Mouse (Mus musculus) gastrocnemius, postnatal 4 days (tissue): ENCODE results near the gene Zfp777. TPM values are rescaled to one million over a fixed set of nuclear protein-coding genes. Genes with fewer than 3 reads are reported as not detected.

ENCODE experiments used
- DNase-seq, 2 experiments: peaks; one replicate each; pipeline ENCODE4 v3.0.0; 2021 to 2022; ENCODE audit warnings: low spot score in 2 of 2, mixed read lengths in 2 of 2
- microRNA-seq: library from miRNA; unstranded; fragments of <30 nt; microRNA quantifications from one replicate; pipeline ENCODE4 v1.2.0, GENCODE M21; 2021
- total RNA-seq, 2 experiments: library from RNA; stranded (reverse); gene quantifications; 2 replicates each; pipeline ENCODE4 v1.2.3; 2021

Gene Zfp777
- total RNA-seq, 2 experiments from 2014 or later = 25.8 to 26.4 TPM

DNA sequence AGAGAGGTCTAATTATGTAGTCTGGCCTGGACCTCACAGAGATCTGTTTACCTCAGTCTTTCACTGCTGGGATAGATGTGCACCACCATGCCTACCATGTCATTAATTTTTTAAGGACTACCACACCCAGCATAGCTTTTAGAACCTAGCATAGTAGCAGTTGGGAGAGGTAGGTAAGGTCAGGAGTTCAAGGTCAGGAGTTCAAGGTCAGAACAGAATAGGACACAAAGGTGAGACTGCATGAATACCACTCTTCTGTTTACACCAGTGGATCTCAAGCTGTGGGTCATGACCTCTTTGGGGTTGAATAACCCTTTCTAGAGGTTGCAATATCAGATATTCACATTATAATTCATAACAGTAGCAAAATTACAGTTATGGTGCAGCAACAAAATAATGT, 16.1 kb downstream of the Zfp777 start:
- no peak for DNase-seq

DNA sequence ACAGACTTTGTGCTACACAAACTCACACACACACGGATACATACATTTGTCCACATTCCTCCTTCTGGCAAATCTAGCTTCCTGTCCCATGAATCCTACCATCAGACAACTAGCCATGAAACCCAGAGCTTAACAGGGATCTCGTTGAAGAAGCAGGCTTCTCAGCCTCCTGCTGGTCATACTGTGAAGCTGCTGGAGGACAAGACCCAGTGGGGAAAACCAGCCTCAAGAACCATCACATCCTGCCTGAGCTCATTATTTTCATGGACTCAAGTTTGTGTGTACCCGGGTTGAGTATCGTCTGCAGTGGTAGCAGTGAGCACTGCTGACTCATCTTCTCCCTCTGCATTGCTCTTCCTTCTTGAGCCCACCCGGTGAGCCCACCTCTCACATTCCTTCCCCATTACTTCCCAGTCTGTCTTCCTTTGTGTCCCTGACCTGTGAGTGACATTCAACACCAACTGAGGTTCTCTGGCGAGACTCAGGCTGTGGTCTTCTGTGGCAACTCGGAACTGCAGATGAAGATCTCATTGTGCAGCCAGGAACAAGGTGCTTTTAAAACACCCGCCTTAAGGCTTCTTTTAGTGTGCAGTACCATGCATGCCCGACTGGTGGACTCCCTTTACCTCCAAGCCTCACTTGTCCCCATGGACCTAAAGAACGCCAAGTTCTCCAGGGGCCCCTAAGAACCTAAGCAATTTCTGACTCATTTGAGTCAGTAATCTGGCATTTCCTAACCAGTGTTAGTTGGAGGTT, 22.6 kb downstream of the Zfp777 start:
- DNase-seq = no peak

DNA sequence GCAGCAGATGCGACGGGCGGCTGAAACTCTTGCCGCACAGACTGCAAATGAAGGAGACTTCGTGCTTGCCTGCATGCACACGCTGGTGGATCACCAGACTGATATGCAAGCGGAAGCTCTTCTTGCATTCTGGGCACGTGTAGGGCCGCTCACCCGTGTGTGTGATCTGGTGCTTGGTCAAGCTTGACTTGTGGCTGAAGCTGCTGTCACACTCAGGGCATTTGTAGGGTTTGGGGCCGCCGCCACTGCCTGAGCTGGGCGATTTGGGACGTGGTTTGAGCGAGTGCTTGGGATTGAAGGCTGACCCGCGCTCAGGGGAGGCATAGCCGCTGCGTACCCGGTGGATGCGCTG, 23.7 kb downstream of the Zfp777 start:
- DNase-seq = no peak

DNA sequence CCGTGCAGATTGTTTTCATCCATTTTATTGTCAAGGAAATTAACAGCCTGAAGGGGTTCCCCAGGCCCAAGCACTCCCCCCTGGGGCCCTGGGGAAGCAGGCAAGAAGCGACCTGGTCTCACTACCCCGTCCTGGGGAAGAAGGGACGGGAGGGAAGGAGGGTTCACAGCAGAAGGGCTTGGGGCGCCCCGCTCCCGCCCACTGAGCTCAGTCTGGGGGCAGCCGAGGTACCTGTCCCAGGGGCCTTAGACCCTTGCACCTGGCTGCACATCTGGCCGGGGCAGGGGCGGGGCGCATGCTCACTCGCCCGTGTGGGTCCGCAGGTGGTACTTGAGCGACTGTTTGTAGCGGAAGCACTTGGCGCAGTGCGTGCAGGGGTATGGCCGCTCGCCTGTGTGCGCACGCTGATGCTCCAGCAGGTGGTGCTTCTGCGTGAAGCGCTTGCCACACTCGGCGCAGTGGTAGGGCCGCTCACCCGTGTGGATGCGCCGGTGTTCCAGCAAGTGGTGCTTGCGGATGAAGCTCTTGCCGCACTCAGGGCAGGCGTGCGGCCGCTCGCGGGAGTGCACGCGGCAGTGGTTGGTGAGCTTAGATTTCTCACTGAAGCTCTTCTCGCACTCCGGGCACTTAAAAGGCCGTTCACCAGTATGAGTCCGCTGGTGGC, 24.2 kb downstream of the Zfp777 start:
- DNase-seq = no peak

DNA sequence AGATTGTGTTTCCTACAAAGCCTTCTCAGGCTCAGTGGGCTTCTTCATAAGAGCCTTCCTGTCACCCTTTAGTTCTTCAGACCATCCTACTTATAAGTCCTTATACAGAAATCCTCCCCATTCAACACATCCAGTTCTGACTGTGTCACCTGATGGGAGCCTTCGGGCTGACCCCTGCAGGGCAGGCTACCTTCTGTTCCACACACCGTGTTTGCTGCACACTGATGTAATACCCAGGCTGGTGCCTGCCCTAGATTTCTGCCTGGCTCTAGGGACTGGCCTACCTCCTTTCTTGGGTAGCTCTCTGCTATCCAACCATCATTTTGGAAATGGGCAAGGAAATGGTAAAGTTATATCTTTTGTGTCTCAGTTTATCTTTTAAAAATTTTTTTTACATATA, 26.0 kb downstream of the Zfp777 start:
- DNase-seq = no peak

DNA sequence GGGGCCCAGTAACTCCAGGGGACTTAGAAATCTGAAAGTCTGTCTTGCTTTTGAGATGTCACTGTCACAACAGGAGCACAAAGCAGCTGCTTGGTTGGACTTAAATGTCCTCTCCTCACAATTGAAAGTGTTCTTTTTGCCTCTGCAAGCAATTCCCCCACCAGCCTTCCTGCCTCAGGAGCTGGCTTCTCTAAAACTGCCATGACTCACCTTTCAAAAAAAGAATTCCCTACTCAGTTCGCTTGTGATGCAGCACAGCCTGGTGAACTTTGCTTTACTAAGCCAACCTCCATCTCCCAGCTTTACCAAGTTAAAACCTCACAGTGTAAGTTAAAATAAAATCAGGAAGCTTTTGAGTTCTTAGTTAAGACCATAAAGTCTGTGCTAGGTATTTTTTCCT, 27.0 kb downstream of the Zfp777 start:
- no peak for DNase-seq

DNA sequence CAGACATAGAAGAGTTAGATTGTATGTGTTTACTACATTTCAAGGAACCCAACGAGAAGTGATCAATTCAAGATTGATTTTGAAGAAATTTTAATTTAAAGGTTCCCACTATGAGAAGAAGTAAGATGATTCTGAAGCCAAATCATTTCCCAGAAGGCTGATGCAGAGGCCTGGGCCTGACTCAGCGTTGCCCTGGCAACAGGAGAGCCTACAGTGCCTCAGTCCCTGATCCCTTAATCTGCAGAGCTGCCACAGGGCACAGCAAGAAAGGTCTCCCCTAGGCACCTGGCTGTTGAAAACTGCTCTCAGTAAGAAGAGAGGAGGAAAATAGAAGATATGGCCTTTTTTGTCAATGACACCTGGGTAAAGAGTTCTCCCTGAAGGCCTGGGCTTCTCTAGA, 28.7 kb downstream of the Zfp777 start:
- DNase-seq = no peak

DNA sequence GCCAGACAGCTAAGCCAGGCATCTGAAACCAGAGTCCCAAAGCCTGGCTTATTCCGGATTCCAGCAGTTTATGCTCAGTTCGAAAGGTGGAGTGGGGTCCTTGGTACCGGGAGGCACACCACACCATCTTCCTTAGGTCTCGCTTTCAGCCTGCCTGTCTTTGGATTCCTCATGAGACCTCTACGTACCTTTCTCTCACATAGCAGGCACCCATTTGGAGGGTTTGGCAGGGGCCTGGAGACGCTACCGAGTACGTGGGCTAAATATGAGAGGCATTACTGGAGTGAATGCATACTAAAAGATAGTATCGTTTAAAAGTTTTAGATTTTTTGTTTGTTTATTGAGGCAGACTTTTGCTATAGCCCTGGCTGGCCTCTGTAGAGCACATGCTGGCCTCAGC, 31.9 kb downstream of the Zfp777 start:
- DNase-seq = no peak

DNA sequence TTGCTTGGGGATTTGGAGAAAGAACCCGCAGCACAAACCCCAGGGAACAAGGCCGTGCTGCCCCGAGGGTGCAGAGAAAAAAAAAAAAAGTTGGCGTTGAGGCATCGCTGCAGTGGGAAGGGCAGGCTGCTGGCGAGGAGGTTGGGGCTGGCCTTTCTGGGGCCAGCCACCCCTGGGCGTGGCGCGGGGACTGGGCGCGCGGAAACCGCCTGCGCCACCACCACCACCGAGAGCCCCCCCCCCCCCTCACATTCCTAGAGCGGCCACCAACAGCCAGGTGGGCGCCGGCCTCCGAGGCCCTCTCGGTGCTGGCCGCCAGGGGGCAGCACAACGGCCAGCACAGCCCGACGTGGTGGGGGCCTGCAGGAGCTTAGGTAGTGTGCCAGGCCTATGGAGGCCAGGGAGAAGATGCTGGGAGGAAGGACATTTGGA, 32.6 kb downstream of the Zfp777 start:
- peak; percentile 61 to 68 for DNase-seq

DNA sequence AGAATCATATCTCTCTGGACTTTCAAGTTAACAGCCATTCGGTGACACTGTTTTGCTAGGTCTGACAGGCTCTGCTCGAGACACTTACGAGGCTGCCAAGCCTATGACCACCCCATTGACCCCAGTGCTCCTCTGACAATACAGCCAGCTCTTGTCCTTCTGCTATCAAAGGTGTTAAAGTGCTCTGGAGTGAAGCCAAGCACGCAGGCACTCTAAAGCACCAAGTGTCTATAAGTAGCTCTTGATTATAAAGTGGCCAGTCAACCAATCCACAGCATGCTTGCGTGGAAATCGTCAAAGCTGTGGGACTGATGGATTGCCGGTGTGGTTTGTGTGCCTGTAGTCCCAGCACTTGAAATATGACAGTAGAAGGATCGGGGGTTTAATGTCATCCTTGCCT, 38.0 kb downstream of the Zfp777 start:
- no peak for DNase-seq

DNA sequence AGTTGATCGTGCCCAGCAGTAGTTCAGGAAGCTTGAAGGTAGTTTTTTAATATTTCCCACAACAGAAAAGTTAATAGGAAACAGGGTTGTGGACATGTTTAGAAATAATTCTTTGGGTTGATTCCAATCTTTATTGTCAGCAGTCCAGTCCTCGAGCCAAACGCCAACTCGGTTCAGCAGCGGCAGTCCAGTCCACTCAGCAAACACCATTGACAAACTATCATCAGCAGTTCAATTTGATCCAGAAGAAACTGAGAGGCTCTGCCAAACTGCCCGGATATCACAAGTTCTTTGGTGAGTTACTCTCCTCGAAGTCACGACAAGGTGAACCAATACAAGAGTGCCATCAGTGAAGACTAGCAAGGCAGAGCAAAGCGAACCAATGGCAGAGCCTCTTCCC, 53.0 kb downstream of the Zfp777 start:
- no peak for DNase-seq

DNA sequence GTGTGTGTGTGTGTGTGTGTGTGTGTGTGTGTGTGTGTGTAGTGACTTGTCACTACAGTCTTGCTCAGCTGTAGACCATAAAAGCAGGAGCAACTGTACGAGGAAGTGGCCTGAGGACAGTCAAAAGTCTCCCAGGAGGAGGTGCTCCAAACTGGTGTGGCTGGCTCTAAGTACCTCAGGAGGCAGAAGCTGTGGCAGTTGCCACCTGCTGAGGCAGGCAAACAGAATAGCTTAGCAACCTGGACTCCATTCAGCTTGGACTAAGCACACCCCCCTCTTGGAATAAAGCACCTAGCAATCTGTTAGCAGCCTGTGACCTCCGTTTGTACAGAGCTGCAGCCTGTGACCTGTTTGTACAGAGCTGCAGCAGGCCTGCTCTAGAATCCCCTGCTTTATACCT, 64.8 kb downstream of the Zfp777 start:
- no peak for DNase-seq

DNA sequence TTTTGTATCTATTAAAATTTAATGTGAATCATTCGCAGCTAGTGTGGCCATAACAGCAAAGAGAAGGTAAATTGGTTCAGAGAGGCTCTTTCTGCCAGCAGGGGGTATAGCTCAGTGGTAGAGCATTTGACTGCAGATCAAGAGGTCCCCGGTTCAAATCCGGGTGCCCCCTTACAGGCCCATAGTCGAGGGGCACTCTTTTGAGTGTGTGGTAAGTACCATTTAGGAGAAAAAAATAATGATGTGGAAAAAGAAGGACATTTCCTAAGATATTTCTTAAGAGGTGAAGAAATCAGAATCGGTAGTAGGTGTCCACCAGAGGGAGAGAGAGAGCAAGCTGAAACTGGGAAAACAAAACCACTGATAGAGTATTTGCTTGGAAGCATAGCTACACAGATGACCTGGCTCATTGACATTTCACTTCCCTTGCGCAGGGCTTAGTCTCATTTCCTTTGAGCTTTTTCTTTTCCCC, 69.8 kb downstream of the Zfp777 start:
- peak; percentile 33 to 50 for DNase-seq

DNA sequence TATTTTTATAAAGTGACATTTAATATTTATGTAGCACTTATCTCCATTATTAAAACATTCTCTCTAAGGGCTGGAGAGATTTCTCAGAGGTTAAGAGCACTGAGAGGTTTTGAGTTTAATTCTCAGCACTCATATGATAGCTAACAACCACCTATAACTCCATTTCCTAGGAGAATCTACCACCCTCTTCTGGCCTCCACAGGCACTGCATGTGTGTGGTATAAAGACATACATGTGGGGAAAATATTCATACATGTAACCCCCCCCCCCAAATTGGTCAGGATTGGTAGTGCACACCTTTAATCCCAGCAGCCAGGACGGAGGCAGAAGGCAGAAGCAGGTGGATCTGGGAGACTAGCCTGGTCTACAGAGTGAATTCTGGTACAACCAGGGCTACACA, 74.1 kb downstream of the Zfp777 start:
- DNase-seq = no peak

Small RNAs within 50 kb of the gene (microRNA-seq; reads per million reads assigned to microRNA genes)
- gene Gm24563 = not detected

Other genes starting within 250 kb of the Zfp777 start
- 10 to 100 TPM; 60.3 to 64.3 TPM for gene Pdia4, start 235.5 kb downstream of the Zfp777 start, total RNA-seq
- 1 to 10 TPM; 1.0 to 1.3 TPM for gene Zfp786, start 218.0 kb downstream of the Zfp777 start, total RNA-seq
- gene Zfp398, start 213.2 kb downstream of the Zfp777 start, total RNA-seq = 1 to 10 TPM; 7.5 to 8.8 TPM
- 10 to 100 TPM; 14.2 to 15.2 TPM for gene Zfp282, start 171.7 kb downstream of the Zfp777 start, total RNA-seq
- 10 to 100 TPM; 13.0 to 14.5 TPM for gene Zfp212, start 128.4 kb downstream of the Zfp777 start, total RNA-seq
- 1 to 10 TPM; 5.5 to 8.0 TPM for gene Zfp956, start 95.5 kb downstream of the Zfp777 start, total RNA-seq
- gene Zfp746, start 37.7 kb upstream of the Zfp777 start, total RNA-seq = 10 to 100 TPM; 19.1 to 22.8 TPM